Mouse (Mus musculus): ENCODE results near the gene Coa4. TPM values are rescaled to one million over a fixed set of nuclear protein-coding genes. Genes with fewer than 3 reads are reported as not detected.

The Coa4 gene
- 18.2 and 18.6 TPM in 2 replicates for polyA plus RNA-seq (2014; fragmentation: Nextera tagmentation; extraction: Ambion mirVana)

- Histone ChIP-seq H3K36me3 (ENCODE audit: control insufficient read depth, insufficient read depth, low read length) (no peaks in the 10 kb centered on the region; the same call in 1 of the 2 replicates), H3K27ac (ENCODE audit: low read depth, low read length) (peak within 1 kb of the TSS; percentile 46; the same call in 1 of the 2 replicates), H3K4me1 (replicated peaks; ENCODE audit: control insufficient read depth, insufficient read depth, low read length) (no peaks in the 10 kb centered on the region), H3K9ac (ENCODE audit: low read length) (peak within 1 kb of the TSS; percentile 80), H3K9me3 (ENCODE audit: control insufficient read depth, low read length) (no peaks in the 10 kb centered on the region), H3K4me3 (ENCODE audit: low read depth, low read length) (peak within 1 kb of the TSS; percentile 71), H3K4me2 (ENCODE audit: low read depth, low read length, severe bottlenecking) (peak within 1 kb of the TSS; percentile 68), H3K27me3 (ENCODE audit: control insufficient read depth, insufficient read depth, low read length) (no peaks in the 10 kb centered on the region)
- peak; percentile 94 for DNase-seq (ENCODE audit: low spot score)
- ATAC-seq (replicated peaks; ENCODE audit: low FRiP score): peak; percentile 98
- WGBS: under 1% methylated on average over 33 of the region's 33 CpGs
These were observed at the start of gene Coa4 for GRCm38 (mm10) chr7:100536804-100537518. Coa4 (plus strand) TSS chr7:100537071.

- Histone ChIP-seq H3K4me3 (ENCODE audit: low read depth, low read length) (no peak overlapping the region), H3K4me1 (replicated peaks; ENCODE audit: control insufficient read depth, insufficient read depth, low read length) (no peaks in the 10 kb centered on the region), H3K27me3 (ENCODE audit: control insufficient read depth, insufficient read depth, low read length) (no peaks in the 10 kb centered on the region), H3K36me3 (ENCODE audit: control insufficient read depth, insufficient read depth, low read length) (no peaks in the 10 kb centered on the region), H3K9me3 (ENCODE audit: control insufficient read depth, low read length) (no peaks in the 10 kb centered on the region), H3K4me2 (ENCODE audit: low read depth, low read length, severe bottlenecking) (no peak overlapping the region), H3K27ac (ENCODE audit: low read depth, low read length) (no peak overlapping the region), H3K9ac (ENCODE audit: low read length) (no peak overlapping the region)
- 74% methylated on average over 2 of the region's 2 CpGs for WGBS
- DNase-seq (ENCODE audit: low spot score) (no peak), ATAC-seq (replicated peaks; ENCODE audit: low FRiP score) (no peak)
These were observed 49.6 kb upstream of the Coa4 start for GRCm38 (mm10) chr7:100487301-100487700.

GRCm38 (mm10) chr7:100488474-100489048 lies 48.3 kb upstream of the Coa4 start:
- WGBS: 42% methylated on average over 10 of the region's 10 CpGs
- H3K4me3 ChIP-seq (ENCODE audit: low read depth, low read length): no peak overlapping the region

GRCm38 (mm10) chr7:100492391-100493116 lies 44.3 kb upstream of the Coa4 start:
- H3K36me3 ChIP-seq (ENCODE audit: control insufficient read depth, insufficient read depth, low read length): no peaks in the 10 kb centered on the region
- DNase-seq (ENCODE audit: low spot score) (no peak), ATAC-seq (replicated peaks; ENCODE audit: low FRiP score) (peak; percentile 47)
- no peaks in the 10 kb centered on the region for H3K9me3 ChIP-seq (ENCODE audit: control insufficient read depth, low read length)
- H3K9ac ChIP-seq (ENCODE audit: low read length): peak overlapping the region; percentile 60
- H3K27ac ChIP-seq (ENCODE audit: low read depth, low read length): no peak overlapping the region
- peaks cover 14% of the 10 kb centered on the region; the same call in 1 of the 2 replicates for H3K4me1 ChIP-seq (replicated peaks; ENCODE audit: control insufficient read depth, insufficient read depth, low read length)
- peak overlapping the region; percentile 78 for H3K4me2 ChIP-seq (ENCODE audit: low read depth, low read length, severe bottlenecking)
- H3K27me3 ChIP-seq (ENCODE audit: control insufficient read depth, insufficient read depth, low read length): no peaks in the 10 kb centered on the region
- WGBS: 2% methylated on average over 36 of the region's 36 CpGs
- H3K4me3 ChIP-seq (ENCODE audit: low read depth, low read length): peak overlapping the region; percentile 39

More at GRCm38 (mm10) chr7:100488474-100489048, 48.3 kb upstream of the Coa4 start:
- Histone ChIP-seq H3K9me3 (ENCODE audit: control insufficient read depth, low read length) (no peaks in the 10 kb centered on the region), H3K27me3 (ENCODE audit: control insufficient read depth, insufficient read depth, low read length) (no peaks in the 10 kb centered on the region), H3K4me2 (ENCODE audit: low read depth, low read length, severe bottlenecking) (no peak overlapping the region), H3K27ac (ENCODE audit: low read depth, low read length) (no peak overlapping the region), H3K9ac (ENCODE audit: low read length) (no peak overlapping the region), H3K36me3 (ENCODE audit: control insufficient read depth, insufficient read depth, low read length) (no peaks in the 10 kb centered on the region), H3K4me1 (replicated peaks; ENCODE audit: control insufficient read depth, insufficient read depth, low read length) (peaks cover 5% of the 10 kb centered on the region; the same call in 1 of the 2 replicates)
- no peak for ATAC-seq (replicated peaks; ENCODE audit: low FRiP score)
- no peak for DNase-seq (ENCODE audit: low spot score)

GRCm38 (mm10) chr7:100493117-100493483 lies 43.8 kb upstream of the Coa4 start, which contains the start of gene Ucp2:
Ucp2 (plus strand) TSS chr7:100493337.
- 1% methylated on average over 27 of the region's 27 CpGs for WGBS
- DNase-seq (ENCODE audit: low spot score) (peak; percentile 86), ATAC-seq (replicated peaks; ENCODE audit: low FRiP score) (peak; percentile 70)
- Histone ChIP-seq H3K27ac (ENCODE audit: low read depth, low read length) (no peak within 1 kb of the TSS), H3K4me1 (replicated peaks; ENCODE audit: control insufficient read depth, insufficient read depth, low read length) (peaks cover 14% of the 10 kb centered on the region; the same call in 1 of the 2 replicates), H3K9me3 (ENCODE audit: control insufficient read depth, low read length) (no peaks in the 10 kb centered on the region), H3K4me3 (ENCODE audit: low read depth, low read length) (peak within 1 kb of the TSS; percentile 39), H3K36me3 (ENCODE audit: control insufficient read depth, insufficient read depth, low read length) (no peaks in the 10 kb centered on the region), H3K9ac (ENCODE audit: low read length) (peak within 1 kb of the TSS; percentile 60), H3K27me3 (ENCODE audit: control insufficient read depth, insufficient read depth, low read length) (no peaks in the 10 kb centered on the region), H3K4me2 (ENCODE audit: low read depth, low read length, severe bottlenecking) (peak within 1 kb of the TSS; percentile 78)

- ATAC-seq (replicated peaks; ENCODE audit: low FRiP score): no peak; the same call in 1 of the 2 replicates
- Histone ChIP-seq H3K27ac (ENCODE audit: low read depth, low read length) (no peak overlapping the region), H3K27me3 (ENCODE audit: control insufficient read depth, insufficient read depth, low read length) (no peaks in the 10 kb centered on the region), H3K9me3 (ENCODE audit: control insufficient read depth, low read length) (no peaks in the 10 kb centered on the region), H3K9ac (ENCODE audit: low read length) (peak overlapping the region; percentile 60), H3K4me2 (ENCODE audit: low read depth, low read length, severe bottlenecking) (peak overlapping the region; percentile 78; the same call in 1 of the 2 replicates), H3K36me3 (ENCODE audit: control insufficient read depth, insufficient read depth, low read length) (no peaks in the 10 kb centered on the region; the same call in 1 of the 2 replicates), H3K4me1 (replicated peaks; ENCODE audit: control insufficient read depth, insufficient read depth, low read length) (peaks cover 14% of the 10 kb centered on the region; the same call in 1 of the 2 replicates), H3K4me3 (ENCODE audit: low read depth, low read length) (peak overlapping the region; percentile 39)
- no peak for DNase-seq (ENCODE audit: low spot score)
- 41% methylated on average over 19 of the region's 19 CpGs for WGBS
These were observed 43.1 kb upstream of the Coa4 start for GRCm38 (mm10) chr7:100493484-100494414.

GRCm38 (mm10) chr7:100494415-100494831 lies 42.4 kb upstream of the Coa4 start:
- WGBS: 86% methylated on average over 7 of the region's 7 CpGs
- no peak overlapping the region for H3K27ac ChIP-seq (ENCODE audit: low read depth, low read length)

More at GRCm38 (mm10) chr7:100494415-100494831, 42.4 kb upstream of the Coa4 start:
- Histone ChIP-seq H3K4me1 (replicated peaks; ENCODE audit: control insufficient read depth, insufficient read depth, low read length) (peaks cover 14% of the 10 kb centered on the region; the same call in 1 of the 2 replicates), H3K4me2 (ENCODE audit: low read depth, low read length, severe bottlenecking) (0 out of 2 replicates have a peak overlapping the region, but pooled peaks have one; percentile 24), H3K36me3 (ENCODE audit: control insufficient read depth, insufficient read depth, low read length) (no peaks in the 10 kb centered on the region; the same call in 1 of the 2 replicates), H3K9me3 (ENCODE audit: control insufficient read depth, low read length) (no peaks in the 10 kb centered on the region), H3K9ac (ENCODE audit: low read length) (no peak overlapping the region), H3K27me3 (ENCODE audit: control insufficient read depth, insufficient read depth, low read length) (no peaks in the 10 kb centered on the region), H3K4me3 (ENCODE audit: low read depth, low read length) (no peak overlapping the region; the same call in 1 of the 2 replicates)
- ATAC-seq (replicated peaks; ENCODE audit: low FRiP score): no peak
- DNase-seq (ENCODE audit: low spot score): no peak

Measured in forebrain, embryonic 11.5 days (tissue).